Mouse (Mus musculus) C2C12 (cell line): Measurements from ENCODE around the gene Dedd2. TPM values are rescaled to one million over a fixed set of nuclear protein-coding genes. Genes with fewer than 3 reads are reported as not detected.

Experiments used
- H3K27me3 ChIP-seq: one replicate; pipeline ENCODE4 v1.6.1; 2011; ENCODE audit not compliant: control insufficient read depth, insufficient read depth, insufficient read length
- H3K36me3 ChIP-seq: one replicate; pipeline ENCODE4 v1.6.1; 2011; ENCODE audit not compliant: control insufficient read depth, insufficient read depth
- H3K4me3 ChIP-seq: one replicate; pipeline ENCODE4 v1.5.1; 2011; ENCODE audit warnings: mild to moderate bottlenecking, control low read depth; ENCODE audit not compliant: poor library complexity, insufficient read depth, severe bottlenecking
- H3K79me2 ChIP-seq: one replicate; pipeline ENCODE4 v1.6.1; 2011; ENCODE audit not compliant: control insufficient read depth, insufficient read depth
- H3K79me3 ChIP-seq: one replicate; pipeline ENCODE4 v1.6.1; 2011; ENCODE audit warnings: low read depth, control low read depth
- H3ac ChIP-seq: one replicate; pipeline ENCODE3; 2011; ENCODE audit warnings: low read depth; ENCODE audit not compliant: control insufficient read depth, insufficient read length
- CEBPB ChIP-seq: IDR thresholded peaks from one replicate; pipeline ENCODE4 v1.6.1; 2011; ENCODE audit warnings: low read depth, mild to moderate bottlenecking, control low read depth, moderate library complexity
- CTCF ChIP-seq: IDR thresholded peaks from one replicate; pipeline ENCODE4 v1.5.1; 2011; ENCODE audit not compliant: control insufficient read depth, insufficient read depth, insufficient read length
- FOSL1 ChIP-seq: IDR thresholded peaks from one replicate; pipeline ENCODE4 v1.8.0; 2011; ENCODE audit warnings: mild to moderate bottlenecking, low read length; ENCODE audit not compliant: poor library complexity, insufficient read depth, severe bottlenecking
- MAX ChIP-seq: IDR thresholded peaks from one replicate; pipeline ENCODE4 v1.6.1; 2011; ENCODE audit warnings: mild to moderate bottlenecking, control low read depth
- MYOD1 ChIP-seq: IDR thresholded peaks from one replicate; pipeline ENCODE4 v1.6.1; 2011; ENCODE audit warnings: low read depth; ENCODE audit not compliant: control insufficient read depth, insufficient read length
- MYOG ChIP-seq: IDR thresholded peaks from one replicate; pipeline ENCODE4 v1.6.1; 2011; ENCODE audit not compliant: control insufficient read depth, insufficient read length; ENCODE audit errors: extremely low read depth
- USF1 ChIP-seq: IDR thresholded peaks from one replicate; pipeline ENCODE4 v1.6.1; 2011; ENCODE audit warnings: low read depth, mild to moderate bottlenecking, control low read depth, moderate library complexity
- polyA plus RNA-seq: library from polyadenylated mRNA; unstranded; fragments of >200 nt; fragmentation: generic; extraction: Trizol; gene quantifications from one replicate; pipeline ENCODE4 v1.2.1, GENCODE M21; 2012; ENCODE audit warnings: missing spikeins

Gene Dedd2
- polyA plus RNA-seq, 1 experiment: 5.3 TPM

GRCm38 (mm10) chr7:25187662-25188650 is 32.5 kb downstream of the Dedd2 start:
- Histone ChIP-seq H3K27me3 (peaks cover 5% of the 10 kb centered on the region), H3K79me2 (no peaks in the 10 kb centered on the region), H3K36me3 (no peaks in the 10 kb centered on the region), H3ac (no peak overlapping the region), H3K79me3 (no peaks in the 10 kb centered on the region), H3K4me3 (no peak overlapping the region)
- TF ChIP-seq MYOD1: no peak
- TF ChIP-seq CTCF: peak; percentile 93
- no peak for TF ChIP-seq CEBPB
- no peak for TF ChIP-seq FOSL1
- no peak for TF ChIP-seq USF1
- TF ChIP-seq MAX: peak; percentile 36

- Histone ChIP-seq H3K4me3 (no peak overlapping the region), H3K79me2 (no peaks in the 10 kb centered on the region), H3K79me3 (no peaks in the 10 kb centered on the region), H3ac (no peak overlapping the region), H3K27me3 (peaks cover 24% of the 10 kb centered on the region), H3K36me3 (no peaks in the 10 kb centered on the region)
- no peak for TF ChIP-seq MYOG
- TF ChIP-seq FOSL1: no peak
- no peak for TF ChIP-seq USF1
- TF ChIP-seq MAX: no peak
- TF ChIP-seq MYOD1: no peak
Observed at GRCm38 (mm10) chr7:25184091-25184490, 36.3 kb downstream of the Dedd2 start.

- Histone ChIP-seq H3K79me2 (no peaks in the 10 kb centered on the region), H3K36me3 (no peaks in the 10 kb centered on the region), H3K79me3 (no peaks in the 10 kb centered on the region), H3K4me3 (no peak overlapping the region), H3K27me3 (peaks cover 43% of the 10 kb centered on the region), H3ac (no peak overlapping the region)
- TF ChIP-seq FOSL1 (no peak), MYOG (no peak), MAX (no peak), CEBPB (no peak), MYOD1 (no peak), USF1 (no peak), CTCF (no peak)
Observed at GRCm38 (mm10) chr7:25181814-25182213, 38.6 kb downstream of the Dedd2 start.

GRCm38 (mm10) chr7:25181331-25181790 is 39.1 kb downstream of the Dedd2 start:
- Histone ChIP-seq H3ac (no peak overlapping the region), H3K79me2 (no peaks in the 10 kb centered on the region), H3K36me3 (no peaks in the 10 kb centered on the region), H3K27me3 (peaks cover 48% of the 10 kb centered on the region), H3K4me3 (no peak overlapping the region), H3K79me3 (no peaks in the 10 kb centered on the region)
- TF ChIP-seq FOSL1: no peak
- TF ChIP-seq CEBPB: no peak
- TF ChIP-seq MYOD1: no peak
- TF ChIP-seq CTCF: peak; percentile 30
- TF ChIP-seq MYOG: no peak
- no peak for TF ChIP-seq MAX
- TF ChIP-seq USF1: no peak

- Histone ChIP-seq H3K36me3 (no peaks in the 10 kb centered on the region), H3K4me3 (no peak overlapping the region), H3K27me3 (peaks cover 56% of the 10 kb centered on the region), H3ac (no peak overlapping the region), H3K79me3 (no peaks in the 10 kb centered on the region), H3K79me2 (no peaks in the 10 kb centered on the region)
- no peak for TF ChIP-seq MAX
- no peak for TF ChIP-seq MYOD1
- TF ChIP-seq CTCF: no peak
- no peak for TF ChIP-seq USF1
- no peak for TF ChIP-seq CEBPB
- no peak for TF ChIP-seq FOSL1
- no peak for TF ChIP-seq MYOG
Observed at GRCm38 (mm10) chr7:25180512-25180911, 39.9 kb downstream of the Dedd2 start.
